Mouse (Mus musculus) right cerebral cortex, postnatal 14 days (tissue): Measurements from ENCODE around the gene Idi1.
"Not testable (repeated sequence)": the region's sequence is repeated elsewhere in the genome, so short reads cannot be mapped to it uniquely, and the experiment has no call there.

Experiments used
- DNase-seq: peaks from one replicate; pipeline ENCODE4 v3.0.0; 2022

The Idi1 gene

DNA sequence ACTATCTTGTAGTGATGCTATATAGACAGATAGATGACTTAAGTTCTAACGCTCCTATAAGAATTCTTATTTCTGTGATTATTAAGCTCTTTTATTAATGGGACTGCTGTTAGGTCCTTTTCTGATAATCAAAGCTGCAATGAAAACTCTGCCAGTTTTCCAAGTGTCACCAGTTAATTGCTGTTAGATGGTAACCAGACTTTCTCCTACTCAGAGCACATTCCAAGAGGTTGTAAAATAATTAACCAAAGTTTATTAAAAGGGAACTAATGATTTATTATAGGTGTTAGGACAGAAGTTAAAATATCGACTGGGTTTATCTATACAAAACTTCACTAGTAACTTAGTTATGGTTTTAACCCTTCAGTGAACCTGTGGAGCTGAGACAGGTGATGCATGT is 20.7 kb downstream of the Idi1 start:
- DNase-seq: not testable (repeated sequence)

DNA sequence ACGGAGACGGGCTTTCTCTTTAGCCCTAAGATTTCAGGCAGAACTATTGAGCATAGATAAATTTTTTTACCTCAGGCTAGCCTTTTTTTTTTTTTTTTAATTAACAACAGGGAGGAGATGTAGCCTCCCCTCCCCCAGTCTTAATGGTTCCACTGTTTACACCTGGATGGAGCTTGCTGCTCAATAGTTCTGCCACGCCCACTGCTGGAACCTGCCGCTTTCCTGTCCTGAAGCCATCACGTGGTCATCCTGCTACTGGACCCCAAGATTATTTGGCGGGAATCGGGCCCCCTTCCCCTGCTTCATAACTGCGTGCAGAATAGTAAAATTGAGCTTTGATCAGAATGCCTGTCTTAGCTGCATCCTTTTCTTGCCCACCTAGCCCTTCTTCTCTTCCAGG is 28.6 kb downstream of the Idi1 start:
- DNase-seq: not testable (repeated sequence)

DNA sequence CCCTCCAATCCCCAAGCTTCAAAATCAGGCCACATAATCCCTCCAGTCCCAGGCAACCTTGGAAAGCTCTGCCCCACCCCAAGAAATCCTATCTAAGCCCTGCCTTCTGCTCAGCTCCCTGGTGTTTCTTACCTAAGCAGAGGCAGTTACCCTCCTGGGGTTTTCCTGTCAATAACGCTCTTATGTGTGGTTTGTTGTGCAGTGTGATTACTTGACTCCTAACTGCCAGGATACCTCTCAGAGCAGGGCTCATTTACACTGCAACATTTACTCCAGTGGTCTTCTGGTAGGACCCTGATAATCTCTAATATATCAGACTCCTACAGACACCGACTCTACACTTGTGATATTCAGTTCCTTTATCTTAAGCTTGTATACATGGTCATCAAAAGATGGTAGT is 48.2 kb downstream of the Idi1 start:
- no peak for DNase-seq

DNA sequence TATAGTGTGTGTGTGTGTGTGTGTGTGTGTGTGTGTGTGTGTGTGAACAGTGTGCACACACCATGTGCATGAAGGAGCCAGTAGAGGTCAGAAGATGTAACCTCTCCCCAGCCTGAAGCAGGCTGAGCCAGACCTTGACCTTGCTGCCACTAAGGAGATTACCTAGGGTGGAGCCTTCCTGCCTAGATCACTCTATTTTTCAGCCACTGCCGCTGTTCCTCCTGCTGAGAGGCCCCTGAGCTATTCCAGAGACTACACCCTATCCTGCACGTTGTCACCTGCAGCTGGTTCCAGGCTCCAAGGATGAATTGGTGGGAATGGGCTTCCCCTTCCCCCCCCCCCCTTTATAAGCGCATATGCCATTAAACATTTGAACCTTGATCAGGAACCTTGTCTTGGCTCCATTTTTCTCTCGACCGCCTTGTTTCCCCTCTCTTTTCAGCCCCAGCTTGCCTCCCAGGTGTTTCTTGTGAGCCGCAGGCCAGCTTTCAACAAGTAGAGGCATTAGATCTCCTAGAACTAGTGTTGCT is 52.4 kb downstream of the Idi1 start:
- DNase-seq: not testable (repeated sequence)

DNA sequence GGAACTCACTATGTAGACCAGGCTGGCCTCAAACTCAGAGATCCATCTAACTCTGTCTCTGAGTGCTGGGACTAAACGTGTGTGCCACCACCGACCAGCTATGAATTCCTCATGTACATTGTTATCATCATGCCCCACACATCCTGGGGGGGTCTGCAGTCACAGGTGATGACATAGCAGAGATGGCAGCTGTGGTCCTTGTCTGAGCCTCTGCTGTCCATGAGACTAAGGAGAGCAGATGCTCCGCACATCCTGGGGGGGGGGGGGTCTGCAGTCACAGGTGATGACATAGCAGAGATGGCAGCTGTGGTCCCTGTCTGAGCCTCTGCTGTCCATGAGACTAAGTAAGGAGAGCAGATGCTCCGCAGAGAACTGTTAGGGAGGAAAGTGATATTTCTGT is 55.8 kb downstream of the Idi1 start:
- not testable (repeated sequence) for DNase-seq

DNA sequence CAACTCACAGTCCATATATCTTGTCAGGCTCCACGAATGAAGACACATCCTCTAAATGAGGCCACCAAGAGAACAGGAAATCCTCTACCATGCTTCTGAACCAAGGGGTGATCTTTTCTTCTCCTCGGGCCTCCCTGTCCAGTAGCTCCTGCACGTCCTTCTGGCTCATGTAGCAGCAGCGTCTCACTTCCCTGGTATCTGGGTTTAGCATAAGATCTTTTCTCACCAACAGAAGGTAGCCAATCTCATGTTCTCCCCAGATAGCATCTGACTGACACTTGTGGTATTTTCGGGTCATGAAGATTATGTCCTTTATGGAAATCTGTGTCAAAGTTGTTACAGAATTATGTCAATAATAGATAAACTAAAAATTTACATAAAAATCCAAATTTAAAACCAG is 56.4 kb downstream of the Idi1 start:
- DNase-seq: not testable (repeated sequence)
